Mouse (Mus musculus) cerebellum, postnatal 36 days (tissue): ENCODE results near the gene Gm10837.

Experiments used
- DNase-seq, 2 experiments: peaks; one replicate each; pipeline ENCODE4 v3.0.0; 2021 to 2022; ENCODE audit warnings: mixed read lengths in 2 of 2

Gm10837 gene

GRCm38 (mm10) chr14:122535986-122536385 is 45.6 kb downstream of the Gm10837 start:
- no peak for DNase-seq
